Mouse (Mus musculus): Measurements from ENCODE around the gene Copg2.

DNA sequence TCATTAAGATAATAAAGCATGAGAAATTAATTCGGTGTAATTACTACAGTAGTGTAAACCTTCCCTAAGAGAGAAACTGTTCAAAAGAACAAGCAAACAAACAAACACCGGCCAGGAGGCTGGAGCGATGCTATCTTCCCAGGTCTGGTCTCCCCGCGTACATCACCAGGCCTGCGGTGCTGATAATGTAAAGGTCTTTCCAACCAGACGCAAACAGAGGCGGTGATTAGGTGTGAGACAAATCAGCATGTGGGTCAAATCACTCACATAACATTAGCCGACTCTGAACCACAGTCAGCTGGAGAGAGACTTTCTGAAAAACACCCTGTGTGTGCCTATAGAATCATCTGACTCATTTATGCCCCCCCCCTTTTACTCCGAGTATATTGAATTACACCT is 185.2 kb downstream of the Copg2 start:
- TF ChIP-seq EP300 (IDR thresholded peaks at IDR 0.05; ENCODE audit: low read depth), result no peak
- no peak for TF ChIP-seq CTCF (IDR thresholded peaks at IDR 0.05; ENCODE audit: low read depth)
